Mouse (Mus musculus): ENCODE results near the gene Gm5475. TPM values are rescaled to one million over a fixed set of nuclear protein-coding genes. Genes with fewer than 3 reads are reported as not detected.

The Gm5475 gene
- polyA plus RNA-seq, 1 experiment from 2014 or later: 0.13 TPM

- H3K4me3 ChIP-seq (replicated peaks; ENCODE audit: low read length): no peak overlapping the region
- H3K4me2 ChIP-seq (ENCODE audit: low read depth, low read length): no peak overlapping the region
- no peak overlapping the region for H3K27ac ChIP-seq (ENCODE audit: low read length)
- whole genome bisulfite sequencing: 70% methylated on average over 5 of the region's 5 CpGs
- H3K9me3 ChIP-seq (replicated peaks; ENCODE audit: control insufficient read depth, low read length): no peaks in the 10 kb centered on the region
- H3K27me3 ChIP-seq (ENCODE audit: control insufficient read depth, insufficient read depth, low read length): no peaks in the 10 kb centered on the region
- H3K9ac ChIP-seq (ENCODE audit: low read length): no peak overlapping the region
- H3K4me1 ChIP-seq (ENCODE audit: control insufficient read depth, insufficient read depth, low read length): peaks cover under 1% of the 10 kb centered on the region; the same call in 1 of the 2 replicates
- ATAC-seq (ENCODE audit: insufficient read depth, low FRiP score): no peak
- peaks cover 3% of the 10 kb centered on the region; the same call in 1 of the 2 replicates for H3K36me3 ChIP-seq (ENCODE audit: control insufficient read depth, insufficient read depth, low read length)
Measured at GRCm38 (mm10) chr15:100406088-100406487, 15.9 kb upstream of the Gm5475 start.

DNA sequence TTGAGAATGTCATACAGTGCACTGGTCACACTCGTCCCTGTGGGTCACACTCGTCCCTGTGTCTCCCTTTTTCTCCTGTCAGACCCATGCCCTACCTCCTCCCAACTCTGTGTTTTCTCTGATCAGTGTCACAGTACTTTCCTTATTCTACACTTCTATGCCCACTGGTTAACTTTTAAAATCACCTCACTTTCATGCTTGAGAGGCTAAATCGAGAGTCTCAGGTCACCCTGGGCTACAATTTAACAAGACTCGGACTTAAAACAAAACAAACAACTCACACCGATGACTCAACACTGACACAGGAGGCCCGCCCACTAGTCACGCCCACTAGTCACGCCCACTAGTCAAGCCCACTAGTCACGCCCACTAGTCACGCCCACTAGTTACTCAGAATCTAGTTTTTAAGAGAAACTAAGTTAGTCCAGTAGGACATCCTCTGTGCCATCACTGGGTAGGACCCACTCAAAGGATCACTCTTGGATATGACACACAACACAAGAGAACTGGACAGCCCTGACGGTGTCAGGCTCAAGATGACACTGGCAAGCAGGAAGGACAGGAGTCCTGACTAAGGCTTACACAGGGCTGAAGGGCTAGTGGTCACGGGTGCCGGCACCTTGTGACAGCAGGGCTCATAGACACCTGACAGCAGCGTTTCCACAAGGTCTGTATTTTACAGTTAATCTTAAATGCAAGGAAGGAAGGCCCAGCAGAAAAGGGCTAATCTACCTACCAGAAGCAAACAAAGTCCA is 10.9 kb upstream of the Gm5475 start:
- no peak overlapping the region for H3K4me2 ChIP-seq (ENCODE audit: low read depth, low read length)
- no peaks in the 10 kb centered on the region for H3K27me3 ChIP-seq (ENCODE audit: control insufficient read depth, insufficient read depth, low read length)
- no peak overlapping the region for H3K4me3 ChIP-seq (replicated peaks; ENCODE audit: low read length)
- 51% methylated on average over 14 of the region's 14 CpGs for WGBS
- no peaks in the 10 kb centered on the region for H3K9me3 ChIP-seq (replicated peaks; ENCODE audit: control insufficient read depth, low read length)
- peak overlapping the region; percentile 26; the same call in 1 of the 2 replicates for H3K27ac ChIP-seq (ENCODE audit: low read length)
- peak; percentile 69; the same call in 1 of the 2 replicates for ATAC-seq (ENCODE audit: insufficient read depth, low FRiP score)
- peaks cover 7% of the 10 kb centered on the region; the same call in 1 of the 2 replicates for H3K4me1 ChIP-seq (ENCODE audit: control insufficient read depth, insufficient read depth, low read length)
- no peaks in the 10 kb centered on the region for H3K36me3 ChIP-seq (ENCODE audit: control insufficient read depth, insufficient read depth, low read length)
- H3K9ac ChIP-seq (ENCODE audit: low read length): no peak overlapping the region

DNA sequence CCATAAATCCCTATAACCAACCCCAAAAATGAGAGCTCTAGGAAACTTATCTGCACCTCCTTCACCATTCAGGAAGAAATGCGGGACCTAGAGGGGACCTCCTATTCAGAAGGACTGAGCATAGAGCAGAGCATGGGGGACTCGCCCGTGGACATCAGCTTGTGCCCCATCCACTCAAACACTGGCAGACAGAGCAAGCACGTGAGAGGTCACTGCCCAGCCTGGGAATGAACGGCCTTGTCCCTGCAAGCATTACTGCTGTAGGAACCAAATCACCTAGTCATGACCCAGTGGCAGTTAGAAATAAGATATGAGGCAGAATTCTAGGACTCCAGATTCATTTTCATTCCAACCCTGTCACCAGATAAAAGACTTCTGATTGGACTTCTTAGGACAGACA is 10.2 kb upstream of the Gm5475 start:
- H3K4me1 ChIP-seq (ENCODE audit: control insufficient read depth, insufficient read depth, low read length): peaks cover 7% of the 10 kb centered on the region; the same call in 1 of the 2 replicates
- ATAC-seq (ENCODE audit: insufficient read depth, low FRiP score): no peak
- H3K36me3 ChIP-seq (ENCODE audit: control insufficient read depth, insufficient read depth, low read length): no peaks in the 10 kb centered on the region
- H3K9me3 ChIP-seq (replicated peaks; ENCODE audit: control insufficient read depth, low read length): no peaks in the 10 kb centered on the region
- no peaks in the 10 kb centered on the region for H3K27me3 ChIP-seq (ENCODE audit: control insufficient read depth, insufficient read depth, low read length)
- H3K4me3 ChIP-seq (replicated peaks; ENCODE audit: low read length): no peak overlapping the region
- 85% methylated on average over 5 of the region's 5 CpGs for WGBS
- H3K4me2 ChIP-seq (ENCODE audit: low read depth, low read length): no peak overlapping the region
- H3K27ac ChIP-seq (ENCODE audit: low read length): no peak overlapping the region
- no peak overlapping the region for H3K9ac ChIP-seq (ENCODE audit: low read length)

GRCm38 (mm10) chr15:100413306-100413705 is 8.6 kb upstream of the Gm5475 start:
- WGBS: 73% methylated on average over 4 of the region's 5 CpGs
- H3K36me3 ChIP-seq (ENCODE audit: control insufficient read depth, insufficient read depth, low read length): no peaks in the 10 kb centered on the region
- no peak overlapping the region for H3K27ac ChIP-seq (ENCODE audit: low read length)
- H3K4me2 ChIP-seq (ENCODE audit: low read depth, low read length): no peak overlapping the region
- no peak overlapping the region for H3K4me3 ChIP-seq (replicated peaks; ENCODE audit: low read length)
- H3K9me3 ChIP-seq (replicated peaks; ENCODE audit: control insufficient read depth, low read length): no peaks in the 10 kb centered on the region
- no peak overlapping the region for H3K9ac ChIP-seq (ENCODE audit: low read length)
- H3K4me1 ChIP-seq (ENCODE audit: control insufficient read depth, insufficient read depth, low read length): peaks cover 11% of the 10 kb centered on the region; the same call in 1 of the 2 replicates
- ATAC-seq (ENCODE audit: insufficient read depth, low FRiP score): no peak
- no peaks in the 10 kb centered on the region for H3K27me3 ChIP-seq (ENCODE audit: control insufficient read depth, insufficient read depth, low read length)

- ATAC-seq (ENCODE audit: insufficient read depth, low FRiP score): no peak; the same call in 1 of the 2 replicates
- no peak overlapping the region for H3K27ac ChIP-seq (ENCODE audit: low read length)
Measured at GRCm38 (mm10) chr15:100414011-100414410, 7.9 kb upstream of the Gm5475 start.

DNA sequence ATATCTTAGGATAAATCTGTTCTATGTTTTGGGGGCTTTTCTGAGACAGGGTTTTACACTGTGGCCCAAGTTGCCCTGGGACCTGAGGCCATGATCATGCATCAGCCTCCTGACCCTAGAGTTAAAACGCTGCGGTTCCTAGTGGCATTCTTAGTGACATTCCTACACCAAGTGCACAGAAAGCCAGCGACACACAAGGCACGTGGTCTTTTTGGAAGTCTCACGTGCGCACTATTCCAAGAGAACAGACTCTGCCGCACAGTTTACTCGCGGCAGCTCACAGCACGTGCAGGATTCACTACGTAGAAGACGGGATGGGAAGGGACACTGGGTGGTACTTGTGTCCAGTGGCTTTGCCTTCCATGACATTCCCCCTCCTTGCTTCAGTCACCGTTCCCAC is 7.0 kb upstream of the Gm5475 start:
- no peak overlapping the region for H3K9ac ChIP-seq (ENCODE audit: low read length)
- no peaks in the 10 kb centered on the region for H3K27me3 ChIP-seq (ENCODE audit: control insufficient read depth, insufficient read depth, low read length)
- no peak for ATAC-seq (ENCODE audit: insufficient read depth, low FRiP score)
- no peaks in the 10 kb centered on the region for H3K9me3 ChIP-seq (replicated peaks; ENCODE audit: control insufficient read depth, low read length)
- H3K27ac ChIP-seq (ENCODE audit: low read length): no peak overlapping the region
- peaks cover 19% of the 10 kb centered on the region for H3K4me1 ChIP-seq (ENCODE audit: control insufficient read depth, insufficient read depth, low read length)
- no peak overlapping the region for H3K4me3 ChIP-seq (replicated peaks; ENCODE audit: low read length)
- 91% methylated on average over 13 of the region's 13 CpGs for WGBS
- H3K4me2 ChIP-seq (ENCODE audit: low read depth, low read length): no peak overlapping the region
- H3K36me3 ChIP-seq (ENCODE audit: control insufficient read depth, insufficient read depth, low read length): no peaks in the 10 kb centered on the region

More at GRCm38 (mm10) chr15:100414011-100414410, 7.9 kb upstream of the Gm5475 start:
- peaks cover 12% of the 10 kb centered on the region; the same call in 1 of the 2 replicates for H3K4me1 ChIP-seq (ENCODE audit: control insufficient read depth, insufficient read depth, low read length)
- no peaks in the 10 kb centered on the region for H3K9me3 ChIP-seq (replicated peaks; ENCODE audit: control insufficient read depth, low read length)
- no peak overlapping the region for H3K9ac ChIP-seq (ENCODE audit: low read length)
- no peaks in the 10 kb centered on the region for H3K36me3 ChIP-seq (ENCODE audit: control insufficient read depth, insufficient read depth, low read length)
- no peak overlapping the region for H3K4me2 ChIP-seq (ENCODE audit: low read depth, low read length)
- H3K27me3 ChIP-seq (ENCODE audit: control insufficient read depth, insufficient read depth, low read length): no peaks in the 10 kb centered on the region
- 52% methylated on average over 4 of the region's 4 CpGs for WGBS
- no peak overlapping the region for H3K4me3 ChIP-seq (replicated peaks; ENCODE audit: low read length)

DNA sequence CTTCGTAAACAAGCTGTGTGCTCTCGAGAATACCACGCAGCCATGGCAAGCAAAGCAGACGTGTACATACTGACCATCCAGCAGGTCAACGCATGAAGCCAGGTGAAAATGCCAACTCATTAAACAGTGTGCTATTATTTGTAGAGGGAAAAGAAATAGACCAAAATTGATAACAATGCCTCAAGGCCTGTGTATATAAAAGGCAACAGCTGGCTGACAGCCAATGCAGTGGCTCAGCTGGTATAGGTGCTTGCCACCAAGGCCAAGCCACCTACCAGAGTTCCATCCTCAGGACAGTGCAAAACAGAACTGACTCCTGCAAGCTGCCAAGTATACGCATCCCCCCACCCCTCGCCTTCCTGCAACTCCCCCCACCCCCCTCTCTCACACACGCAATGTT is 6.3 kb upstream of the Gm5475 start:
- Histone ChIP-seq H3K36me3 (ENCODE audit: control insufficient read depth, insufficient read depth, low read length) (no peaks in the 10 kb centered on the region), H3K27me3 (ENCODE audit: control insufficient read depth, insufficient read depth, low read length) (no peaks in the 10 kb centered on the region), H3K4me3 (replicated peaks; ENCODE audit: low read length) (no peak overlapping the region), H3K9ac (ENCODE audit: low read length) (no peak overlapping the region), H3K27ac (ENCODE audit: low read length) (no peak overlapping the region), H3K9me3 (replicated peaks; ENCODE audit: control insufficient read depth, low read length) (no peaks in the 10 kb centered on the region), H3K4me1 (ENCODE audit: control insufficient read depth, insufficient read depth, low read length) (peaks cover 26% of the 10 kb centered on the region), H3K4me2 (ENCODE audit: low read depth, low read length) (no peak overlapping the region)
- peak; percentile 48; the same call in 1 of the 2 replicates for ATAC-seq (ENCODE audit: insufficient read depth, low FRiP score)
- 68% methylated on average over 8 of the region's 8 CpGs for WGBS

DNA sequence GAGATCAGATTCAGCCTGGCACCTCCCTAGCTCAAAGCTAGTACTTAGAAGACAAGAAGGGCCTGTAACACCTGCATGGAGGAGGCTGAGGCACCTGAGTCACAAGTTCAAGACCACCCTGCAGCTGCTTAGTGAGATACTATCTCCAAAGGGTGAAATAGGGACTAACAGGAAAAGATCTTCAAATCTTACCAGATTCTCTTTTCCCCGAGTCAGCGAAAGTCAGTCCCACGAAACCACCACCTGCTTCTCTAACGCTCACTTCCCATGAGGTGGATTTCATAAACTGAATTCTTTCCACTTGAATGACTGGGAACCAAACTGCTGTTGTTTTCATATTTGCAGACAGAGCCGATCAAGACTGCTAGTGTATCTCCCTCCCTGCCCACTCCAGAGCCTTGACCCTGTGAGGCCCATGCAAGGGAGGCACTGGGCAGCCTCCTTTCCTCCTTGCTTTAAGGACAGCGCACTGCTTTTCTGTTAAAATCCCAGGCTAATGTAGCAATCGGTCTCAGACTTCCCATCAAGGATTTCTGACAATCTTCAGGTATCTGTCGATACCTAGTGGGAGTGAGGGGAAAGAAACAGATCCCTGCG is 4.0 kb upstream of the Gm5475 start:
- no peak overlapping the region for H3K9ac ChIP-seq (ENCODE audit: low read length)
- 67% methylated on average over 9 of the region's 9 CpGs for WGBS

GRCm38 (mm10) chr15:100419311-100419710 is 2.6 kb upstream of the Gm5475 start:
- ATAC-seq (ENCODE audit: insufficient read depth, low FRiP score): no peak
- Histone ChIP-seq H3K27me3 (ENCODE audit: control insufficient read depth, insufficient read depth, low read length) (no peaks in the 10 kb centered on the region), H3K36me3 (ENCODE audit: control insufficient read depth, insufficient read depth, low read length) (no peaks in the 10 kb centered on the region), H3K9ac (ENCODE audit: low read length) (no peak overlapping the region), H3K9me3 (replicated peaks; ENCODE audit: control insufficient read depth, low read length) (no peaks in the 10 kb centered on the region), H3K27ac (ENCODE audit: low read length) (no peak overlapping the region), H3K4me2 (ENCODE audit: low read depth, low read length) (no peak overlapping the region), H3K4me1 (ENCODE audit: control insufficient read depth, insufficient read depth, low read length) (peaks cover 38% of the 10 kb centered on the region), H3K4me3 (replicated peaks; ENCODE audit: low read length) (no peak overlapping the region)
- 69% methylated on average over 8 of the region's 8 CpGs for WGBS

More for the DNA sequence above, 4.0 kb upstream of the Gm5475 start:
- ATAC-seq (ENCODE audit: insufficient read depth, low FRiP score): no peak
- H3K27ac ChIP-seq (ENCODE audit: low read length): no peak overlapping the region
- no peaks in the 10 kb centered on the region for H3K9me3 ChIP-seq (replicated peaks; ENCODE audit: control insufficient read depth, low read length)
- H3K4me2 ChIP-seq (ENCODE audit: low read depth, low read length): no peak overlapping the region
- no peaks in the 10 kb centered on the region for H3K36me3 ChIP-seq (ENCODE audit: control insufficient read depth, insufficient read depth, low read length)
- H3K27me3 ChIP-seq (ENCODE audit: control insufficient read depth, insufficient read depth, low read length): no peaks in the 10 kb centered on the region
- H3K4me1 ChIP-seq (ENCODE audit: control insufficient read depth, insufficient read depth, low read length): peaks cover 33% of the 10 kb centered on the region
- H3K4me3 ChIP-seq (replicated peaks; ENCODE audit: low read length): no peak overlapping the region
